Mouse (Mus musculus): ENCODE measurements around the gene Pi4k2b. TPM values are rescaled to one million over a fixed set of nuclear protein-coding genes. Genes with fewer than 3 reads are reported as not detected.

Gene Pi4k2b
- polyA plus RNA-seq, 1 experiment from 2014 or later = 16.5 TPM

DNA sequence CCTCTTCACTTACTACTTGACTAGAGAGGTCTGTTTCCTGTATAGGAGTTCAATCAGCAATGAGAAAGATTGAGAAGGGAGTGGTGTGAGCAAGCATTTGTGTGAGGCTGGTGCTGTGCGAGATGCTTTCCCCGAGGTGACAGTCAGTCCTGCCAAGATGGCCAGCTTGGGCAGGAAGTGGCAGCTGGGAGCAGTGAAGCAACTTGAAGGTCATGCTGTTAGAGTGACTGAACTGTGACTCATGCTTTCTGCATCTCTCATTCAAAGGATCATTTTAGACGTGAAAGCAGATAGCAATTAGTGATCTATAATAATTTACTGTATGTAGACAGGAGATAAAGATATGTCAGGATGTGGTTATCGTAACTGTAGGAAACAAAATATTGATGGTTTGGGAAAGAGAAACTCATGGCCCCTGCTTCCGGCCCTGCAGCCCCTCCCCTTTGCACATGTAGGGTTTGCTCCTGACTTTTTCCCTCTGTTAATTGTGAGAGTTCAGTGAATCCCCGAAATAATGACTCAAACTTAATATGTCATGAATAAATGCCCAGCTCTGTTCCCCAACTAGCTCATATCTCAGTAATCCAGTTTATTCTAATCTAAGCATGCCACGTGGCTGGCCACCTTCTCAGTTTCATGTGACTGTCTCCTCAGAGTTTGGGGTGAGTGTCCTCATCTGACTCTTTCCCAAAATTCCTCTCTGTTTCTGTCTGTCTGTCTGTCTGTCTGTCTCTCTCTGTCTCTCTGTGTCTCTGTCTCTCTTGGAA, 45.4 kb downstream of the Pi4k2b start:
- no peak overlapping the region for H3K4me3 ChIP-seq
- peaks cover 8% of the 10 kb centered on the region; the same call in 1 of the 2 replicates for H3K4me1 ChIP-seq
- 90% methylated on average over 7 of the region's 7 CpGs for WGBS
- no peak for DNase-seq (ENCODE audit: low spot score)
- no peak overlapping the region for H3K27ac ChIP-seq
- no peaks in the 10 kb centered on the region for H3K9me3 ChIP-seq (replicated peaks)
- H3K36me3 ChIP-seq = peaks cover 50% of the 10 kb centered on the region
- H3K27me3 ChIP-seq (ENCODE audit: low read depth, poor library complexity, severe bottlenecking) = no peaks in the 10 kb centered on the region

DNA sequence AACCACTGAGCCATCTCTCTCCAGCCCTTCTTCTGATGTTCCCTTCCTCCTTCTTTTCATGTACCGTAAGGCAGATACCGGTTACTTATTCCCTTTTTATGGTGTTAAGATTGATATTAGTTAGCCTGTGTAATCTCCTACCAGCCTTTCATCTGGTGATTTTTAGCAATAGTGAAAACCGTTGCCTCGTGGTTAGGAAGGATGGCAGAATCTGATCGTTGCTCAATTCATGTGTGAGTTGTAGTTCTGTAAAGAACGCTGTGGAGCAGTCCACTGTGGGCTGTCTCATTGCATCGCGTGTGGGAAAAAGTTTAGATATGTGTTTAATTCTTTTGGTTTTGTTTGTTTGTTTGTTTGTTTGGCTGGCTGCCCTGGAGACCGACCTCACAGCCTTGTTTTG, 51.9 kb downstream of the Pi4k2b start:
- no peaks in the 10 kb centered on the region for H3K9me3 ChIP-seq (replicated peaks)
- 95% methylated on average over 9 of the region's 9 CpGs for WGBS
- H3K27me3 ChIP-seq (ENCODE audit: low read depth, poor library complexity, severe bottlenecking) = no peaks in the 10 kb centered on the region
- H3K4me1 ChIP-seq = peaks cover 3% of the 10 kb centered on the region; the same call in 1 of the 2 replicates
- no peak overlapping the region for H3K27ac ChIP-seq
- H3K4me3 ChIP-seq = no peak overlapping the region
- DNase-seq (ENCODE audit: low spot score) = no peak
- H3K36me3 ChIP-seq = peaks cover 65% of the 10 kb centered on the region

DNA sequence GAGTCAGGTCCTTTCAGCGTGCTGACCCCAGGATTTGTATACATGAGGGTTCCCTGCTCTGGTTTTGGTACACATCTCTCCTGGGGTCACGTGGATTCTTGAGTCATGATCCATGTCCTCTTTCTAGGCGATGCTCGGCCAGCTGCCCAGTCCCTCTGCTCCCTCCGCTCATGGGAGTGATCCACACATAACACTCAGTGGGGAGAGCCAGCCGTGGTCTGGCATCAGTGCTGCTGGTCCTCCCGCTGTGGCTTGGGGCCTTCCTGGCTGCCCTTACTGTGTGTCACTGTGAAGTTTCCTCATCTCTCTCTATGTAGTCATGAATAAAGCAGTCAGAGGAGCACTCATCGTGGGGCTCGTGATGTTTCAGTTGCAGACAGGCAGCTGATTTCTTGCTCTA, 52.7 kb downstream of the Pi4k2b start:
- H3K4me3 ChIP-seq = no peak overlapping the region
- DNase-seq (ENCODE audit: low spot score) = no peak

DNA sequence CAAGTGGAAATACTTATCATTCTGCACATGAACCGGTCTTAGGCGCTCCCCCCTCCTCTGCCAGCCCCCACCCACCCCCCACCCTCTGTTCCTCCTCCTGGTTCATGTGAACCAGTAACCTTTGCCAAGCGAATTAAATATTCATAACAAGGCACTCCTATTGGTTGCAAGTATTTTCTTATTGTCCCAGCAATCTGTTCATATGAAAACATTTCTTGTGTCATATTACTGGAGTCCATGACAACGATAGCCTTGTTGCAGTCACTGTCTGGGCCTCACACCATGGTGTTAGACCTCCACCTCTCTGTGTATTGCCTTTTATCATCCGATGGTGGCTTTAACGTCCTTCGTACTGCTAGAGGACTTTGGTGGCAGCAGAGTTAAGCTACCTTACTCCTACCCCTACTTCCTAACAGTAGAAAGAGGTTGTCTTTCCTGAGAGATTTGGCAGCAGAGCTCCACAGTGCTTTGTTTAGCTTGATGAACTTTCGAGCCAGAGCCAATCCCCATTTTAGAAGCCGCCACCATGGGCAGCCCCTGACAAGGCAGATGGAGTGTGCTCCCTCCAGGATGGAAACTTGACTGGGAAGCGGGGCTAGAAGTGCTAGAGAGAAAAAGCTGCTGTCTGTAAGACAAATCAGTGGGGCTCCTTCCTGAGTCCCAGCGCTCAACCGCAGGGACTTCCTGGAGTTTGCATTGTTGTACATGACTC, 58.1 kb downstream of the Pi4k2b start:
- H3K27me3 ChIP-seq (ENCODE audit: low read depth, poor library complexity, severe bottlenecking) = no peaks in the 10 kb centered on the region
- no peak for DNase-seq (ENCODE audit: low spot score)
- no peaks in the 10 kb centered on the region for H3K9me3 ChIP-seq (replicated peaks)
- no peaks in the 10 kb centered on the region for H3K4me1 ChIP-seq
- no peak overlapping the region for H3K27ac ChIP-seq
- peaks cover 67% of the 10 kb centered on the region for H3K36me3 ChIP-seq
- no peak overlapping the region for H3K4me3 ChIP-seq
- WGBS = 91% methylated on average over 12 of the region's 12 CpGs

More for the DNA sequence above, 52.7 kb downstream of the Pi4k2b start:
- 93% methylated on average over 9 of the region's 9 CpGs for WGBS
- H3K27ac ChIP-seq = no peak overlapping the region
- H3K36me3 ChIP-seq = peaks cover 67% of the 10 kb centered on the region
- no peaks in the 10 kb centered on the region for H3K27me3 ChIP-seq (ENCODE audit: low read depth, poor library complexity, severe bottlenecking)
- H3K9me3 ChIP-seq (replicated peaks) = no peaks in the 10 kb centered on the region
- H3K4me1 ChIP-seq = peaks cover 3% of the 10 kb centered on the region; the same call in 1 of the 2 replicates

DNA sequence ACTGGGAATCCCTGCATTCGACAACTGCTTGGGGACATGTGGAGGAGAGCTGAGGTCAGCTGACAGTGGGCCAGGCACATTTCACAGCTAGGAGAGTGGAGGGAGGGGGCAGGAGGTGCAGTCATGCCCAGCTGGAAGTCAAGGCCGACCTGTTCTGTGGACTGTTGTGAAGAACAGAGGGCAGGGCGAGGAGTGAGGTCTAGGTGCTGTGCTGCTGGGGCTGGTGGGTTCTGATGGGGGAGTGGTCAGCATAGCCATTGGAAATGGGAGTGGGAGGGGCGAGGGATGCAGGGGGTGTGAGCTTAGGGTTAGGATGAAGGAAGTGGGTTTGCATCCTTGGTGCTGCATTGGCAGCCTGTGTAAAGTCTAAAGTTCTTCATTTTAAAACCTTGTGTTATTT, 64.4 kb downstream of the Pi4k2b start:
- Histone ChIP-seq H3K27ac (0 out of 2 replicates have a peak overlapping the region, but pooled peaks have one; percentile 28), H3K36me3 (peaks cover 56% of the 10 kb centered on the region)
- 73% methylated on average over 4 of the region's 4 CpGs for WGBS

DNA sequence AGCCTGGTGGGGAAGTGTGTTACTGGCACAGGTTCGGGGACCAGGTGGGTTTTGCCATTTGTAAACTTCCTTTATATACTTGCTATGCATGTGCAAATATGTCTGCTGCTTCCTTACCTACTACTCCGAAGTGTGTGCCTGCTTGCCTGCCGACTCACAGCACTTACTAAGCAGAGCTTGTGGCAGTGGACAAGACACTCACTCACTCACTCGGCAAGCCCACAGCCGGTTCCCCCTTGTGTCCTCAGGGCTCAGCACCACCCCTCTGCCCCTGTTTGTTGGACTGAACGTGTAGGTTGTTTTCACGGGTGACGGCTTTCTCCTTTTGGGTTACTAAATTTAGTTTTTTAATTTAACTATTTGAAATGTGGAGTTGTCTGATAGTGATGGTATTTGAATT, 65.0 kb downstream of the Pi4k2b start:
- WGBS = 70% methylated on average over 8 of the region's 8 CpGs
- Histone ChIP-seq H3K27me3 (ENCODE audit: low read depth, poor library complexity, severe bottlenecking) (no peaks in the 10 kb centered on the region), H3K27ac (0 out of 2 replicates have a peak overlapping the region, but pooled peaks have one; percentile 26), H3K9me3 (replicated peaks) (no peaks in the 10 kb centered on the region), H3K4me1 (peaks cover 25% of the 10 kb centered on the region), H3K4me3 (no peak overlapping the region), H3K36me3 (peaks cover 61% of the 10 kb centered on the region)
- DNase-seq (ENCODE audit: low spot score) = no peak

More for the DNA sequence above, 64.4 kb downstream of the Pi4k2b start:
- Histone ChIP-seq H3K27me3 (ENCODE audit: low read depth, poor library complexity, severe bottlenecking) (no peaks in the 10 kb centered on the region), H3K4me3 (no peak overlapping the region), H3K9me3 (replicated peaks) (no peaks in the 10 kb centered on the region), H3K4me1 (peaks cover 25% of the 10 kb centered on the region)
- DNase-seq (ENCODE audit: low spot score) = no peak

DNA sequence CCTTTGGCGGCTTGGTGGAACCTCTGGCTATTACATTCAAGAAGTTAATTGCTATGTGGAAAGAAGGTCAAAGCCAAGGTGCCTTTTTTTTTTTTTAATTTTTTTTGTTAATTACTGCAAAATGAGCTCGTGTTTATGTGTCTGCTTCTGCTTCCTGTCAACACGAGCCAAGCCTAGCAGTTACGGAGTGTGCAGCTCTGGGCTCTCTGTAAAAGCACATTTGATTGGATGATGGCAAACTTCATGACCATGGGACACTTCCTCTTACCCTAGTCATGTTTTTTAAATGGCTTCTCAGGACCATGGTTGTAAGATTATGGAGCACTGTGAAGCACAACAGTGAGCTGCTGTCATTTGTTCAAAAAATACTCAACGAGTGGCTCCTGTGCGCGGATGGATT, 65.7 kb downstream of the Pi4k2b start:
- WGBS = 64% methylated on average over 7 of the region's 7 CpGs
- H3K27ac ChIP-seq = peak overlapping the region; percentile 16
- peaks cover 64% of the 10 kb centered on the region for H3K36me3 ChIP-seq
- DNase-seq (ENCODE audit: low spot score) = no peak
- H3K27me3 ChIP-seq (ENCODE audit: low read depth, poor library complexity, severe bottlenecking) = no peaks in the 10 kb centered on the region
- peaks cover 25% of the 10 kb centered on the region for H3K4me1 ChIP-seq
- H3K9me3 ChIP-seq (replicated peaks) = no peaks in the 10 kb centered on the region
- H3K4me3 ChIP-seq = no peak overlapping the region

DNA sequence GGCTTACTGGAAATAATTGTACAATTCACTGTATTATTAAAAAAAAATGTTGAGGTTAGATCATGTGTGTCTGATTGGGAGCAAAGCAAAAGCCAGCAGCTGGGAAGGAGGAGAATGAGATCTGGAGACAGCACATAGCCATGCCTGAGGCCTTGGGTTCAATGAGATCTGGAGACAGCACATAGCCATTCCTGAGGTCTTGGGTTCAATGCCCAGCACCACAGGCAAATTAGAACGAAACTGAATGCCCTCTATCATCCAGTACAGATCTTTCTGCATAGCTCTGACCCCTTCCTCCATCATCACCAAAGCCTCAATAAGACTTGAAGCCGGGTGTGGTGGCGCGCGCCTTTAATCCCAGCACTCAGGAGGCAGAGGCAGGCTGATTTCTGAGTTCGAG, 69.1 kb downstream of the Pi4k2b start:
- WGBS = 94% methylated on average over 6 of the region's 6 CpGs
- peaks cover 68% of the 10 kb centered on the region for H3K36me3 ChIP-seq

DNA sequence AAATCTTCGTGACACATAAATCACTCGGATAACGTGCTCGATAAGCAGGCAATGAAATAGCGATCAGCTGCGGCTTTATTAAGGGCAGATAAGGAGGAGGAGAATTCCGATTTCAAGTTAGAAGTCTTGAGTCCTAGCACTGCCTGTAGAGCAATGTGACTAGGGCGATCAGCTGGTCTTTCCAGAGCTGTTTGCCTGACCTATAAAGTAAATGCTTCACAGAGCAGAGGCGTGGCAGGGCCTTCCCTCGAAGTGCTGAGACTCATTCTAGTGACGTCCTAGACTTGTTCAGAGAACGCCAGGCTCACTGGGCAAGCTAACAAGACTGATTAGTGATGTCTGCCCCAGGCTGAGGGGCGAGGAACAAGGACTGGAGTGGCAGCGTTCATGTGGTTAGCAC, 69.7 kb downstream of the Pi4k2b start:
- WGBS = 93% methylated on average over 14 of the region's 14 CpGs
- no peaks in the 10 kb centered on the region for H3K27me3 ChIP-seq (ENCODE audit: low read depth, poor library complexity, severe bottlenecking)
- H3K9me3 ChIP-seq (replicated peaks) = no peaks in the 10 kb centered on the region
- no peak for DNase-seq (ENCODE audit: low spot score)
- peaks cover 17% of the 10 kb centered on the region for H3K4me1 ChIP-seq
- H3K4me3 ChIP-seq = no peak overlapping the region
- H3K27ac ChIP-seq = no peak overlapping the region
- peaks cover 74% of the 10 kb centered on the region for H3K36me3 ChIP-seq

More for the DNA sequence above, 69.1 kb downstream of the Pi4k2b start:
- H3K9me3 ChIP-seq (replicated peaks) = no peaks in the 10 kb centered on the region
- H3K27me3 ChIP-seq (ENCODE audit: low read depth, poor library complexity, severe bottlenecking) = no peaks in the 10 kb centered on the region
- DNase-seq (ENCODE audit: low spot score) = no peak
- H3K4me1 ChIP-seq = peaks cover 23% of the 10 kb centered on the region
- H3K27ac ChIP-seq = no peak overlapping the region
- H3K4me3 ChIP-seq = no peak overlapping the region

DNA sequence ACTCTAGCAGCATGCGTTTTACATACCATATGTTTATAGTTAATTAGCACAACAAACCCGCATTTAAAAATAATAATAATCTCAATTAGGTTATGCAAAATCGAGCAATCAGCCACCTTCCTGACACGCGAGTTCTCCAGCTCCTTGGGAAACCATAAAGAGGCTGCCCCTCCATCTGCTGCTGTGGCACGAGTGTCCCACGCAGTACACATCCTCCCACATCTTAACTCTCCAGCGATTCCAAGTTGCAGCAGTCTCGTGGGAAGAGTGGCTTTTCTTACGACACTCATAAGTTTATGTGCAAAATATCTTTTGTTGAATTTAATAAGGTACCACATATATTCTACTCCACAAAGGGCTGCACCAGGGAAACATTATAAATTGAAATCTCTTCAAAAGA, 71.1 kb downstream of the Pi4k2b start:
- Histone ChIP-seq H3K4me3 (no peak overlapping the region), H3K4me1 (peaks cover 3% of the 10 kb centered on the region), H3K27me3 (ENCODE audit: low read depth, poor library complexity, severe bottlenecking) (no peaks in the 10 kb centered on the region), H3K36me3 (peaks cover 84% of the 10 kb centered on the region), H3K9me3 (replicated peaks) (no peaks in the 10 kb centered on the region), H3K27ac (no peak overlapping the region)
- DNase-seq (ENCODE audit: low spot score) = no peak
- 94% methylated on average over 10 of the region's 10 CpGs for WGBS

DNA sequence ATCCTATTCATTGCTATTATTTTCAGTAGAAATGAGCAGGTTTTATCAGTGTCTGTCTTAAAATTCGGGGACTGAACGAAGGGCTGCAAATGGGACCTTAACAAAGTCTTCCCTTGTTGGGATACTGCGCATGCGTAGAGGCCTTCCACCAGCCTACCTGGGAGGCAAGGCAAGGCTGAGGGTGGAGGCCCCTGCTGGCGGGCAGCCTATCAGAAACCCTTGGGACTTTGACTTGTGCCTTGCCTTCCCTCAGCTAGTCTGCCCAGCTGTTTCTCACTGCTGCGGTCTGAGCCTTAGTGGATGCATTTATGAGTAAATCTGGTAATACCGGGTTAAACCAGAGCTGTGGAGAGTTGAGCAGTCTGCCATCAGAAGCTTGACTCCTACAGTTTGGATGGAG, 71.9 kb downstream of the Pi4k2b start:
- no peaks in the 10 kb centered on the region for H3K4me1 ChIP-seq
- no peak overlapping the region for H3K27ac ChIP-seq
- H3K4me3 ChIP-seq = no peak overlapping the region
- WGBS = 93% methylated on average over 7 of the region's 7 CpGs
- H3K9me3 ChIP-seq (replicated peaks) = no peaks in the 10 kb centered on the region
- DNase-seq (ENCODE audit: low spot score) = no peak
- H3K36me3 ChIP-seq = peaks cover 78% of the 10 kb centered on the region
- H3K27me3 ChIP-seq (ENCODE audit: low read depth, poor library complexity, severe bottlenecking) = no peaks in the 10 kb centered on the region

DNA sequence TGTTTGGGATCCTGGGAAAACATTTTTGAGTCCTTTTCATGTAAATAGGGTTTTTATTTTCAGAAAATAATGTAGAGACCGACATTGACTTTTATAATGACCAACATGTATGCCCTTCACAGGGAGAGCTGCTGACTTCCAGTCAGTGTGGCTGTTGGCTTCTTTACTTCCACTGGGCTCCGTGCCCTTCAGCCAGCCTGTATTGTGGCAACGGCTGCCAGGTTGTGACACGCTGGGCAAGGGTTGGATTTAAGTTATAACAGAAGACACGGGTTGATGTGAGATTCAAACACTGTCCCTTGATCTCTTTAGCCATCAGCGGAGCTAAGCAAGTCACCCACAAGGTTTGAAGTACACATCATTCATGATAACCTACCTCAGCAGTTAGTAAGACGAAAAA, 77.3 kb downstream of the Pi4k2b start:
- H3K36me3 ChIP-seq = peaks cover 69% of the 10 kb centered on the region
- no peak for DNase-seq (ENCODE audit: low spot score)
- H3K4me3 ChIP-seq = no peak overlapping the region

More for the DNA sequence above, 77.3 kb downstream of the Pi4k2b start:
- Histone ChIP-seq H3K9me3 (replicated peaks) (no peaks in the 10 kb centered on the region), H3K4me1 (no peaks in the 10 kb centered on the region), H3K27ac (no peak overlapping the region), H3K27me3 (ENCODE audit: low read depth, poor library complexity, severe bottlenecking) (no peaks in the 10 kb centered on the region)
- WGBS = 92% methylated on average over 7 of the region's 7 CpGs
